Mouse (Mus musculus): ENCODE measurements around the gene Cers4.

The Cers4 gene

DNA sequence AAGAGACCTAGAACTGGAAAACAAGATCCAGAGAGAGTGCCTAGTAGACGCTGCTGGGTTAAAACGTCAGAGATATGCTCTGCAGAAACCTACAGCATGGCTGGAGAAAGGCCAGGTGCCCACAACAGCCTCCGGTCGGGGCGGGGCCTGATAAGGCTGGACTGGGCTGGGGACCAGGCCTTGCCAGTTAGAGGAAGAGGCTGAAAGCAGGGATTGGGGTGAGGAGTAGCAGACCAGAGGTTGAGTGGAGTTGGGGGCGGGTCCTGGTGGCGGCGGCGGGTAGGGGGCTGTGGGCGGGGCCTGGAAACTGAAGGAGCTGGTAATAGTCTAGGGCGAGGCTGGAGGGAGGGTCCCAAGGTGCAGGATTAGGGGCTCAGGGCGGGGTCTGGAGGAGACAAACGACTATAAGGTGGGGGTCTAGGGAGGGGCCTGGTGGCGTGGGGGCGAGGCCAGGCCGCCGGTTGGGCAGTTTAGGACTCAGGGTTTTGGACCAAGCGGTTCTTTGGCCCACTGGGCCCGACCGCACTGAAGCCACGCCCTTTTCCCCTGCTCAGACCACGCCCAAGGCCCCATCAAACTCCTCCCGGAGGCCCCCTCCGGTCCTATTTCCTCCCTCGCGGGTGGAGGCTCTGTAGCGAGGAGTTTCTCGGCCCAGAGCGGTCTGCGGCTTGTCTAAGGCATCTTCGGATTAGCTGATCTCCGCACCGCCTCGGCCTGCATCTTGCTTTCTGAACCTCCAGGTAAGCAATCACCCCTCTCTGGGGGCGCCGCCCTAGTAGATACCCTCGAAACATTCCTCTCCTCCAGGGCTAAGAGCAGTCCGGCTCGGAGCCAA lies at the start of gene Cers4:
Gene Cers4, plus strand, starts transcription at position 176 of the 835 bp plus-strand sequence.
- DNase-seq (ENCODE audit: low read depth, low spot score): peak; percentile 57

GRCm38 (mm10) chr8:4458165-4458564 lies 34.7 kb upstream of the Cers4 start:
- no peak for DNase-seq (ENCODE audit: low read depth, low spot score)

GRCm38 (mm10) chr8:4463061-4463460 lies 29.8 kb upstream of the Cers4 start:
- no peak for DNase-seq (ENCODE audit: low read depth, low spot score)

DNA sequence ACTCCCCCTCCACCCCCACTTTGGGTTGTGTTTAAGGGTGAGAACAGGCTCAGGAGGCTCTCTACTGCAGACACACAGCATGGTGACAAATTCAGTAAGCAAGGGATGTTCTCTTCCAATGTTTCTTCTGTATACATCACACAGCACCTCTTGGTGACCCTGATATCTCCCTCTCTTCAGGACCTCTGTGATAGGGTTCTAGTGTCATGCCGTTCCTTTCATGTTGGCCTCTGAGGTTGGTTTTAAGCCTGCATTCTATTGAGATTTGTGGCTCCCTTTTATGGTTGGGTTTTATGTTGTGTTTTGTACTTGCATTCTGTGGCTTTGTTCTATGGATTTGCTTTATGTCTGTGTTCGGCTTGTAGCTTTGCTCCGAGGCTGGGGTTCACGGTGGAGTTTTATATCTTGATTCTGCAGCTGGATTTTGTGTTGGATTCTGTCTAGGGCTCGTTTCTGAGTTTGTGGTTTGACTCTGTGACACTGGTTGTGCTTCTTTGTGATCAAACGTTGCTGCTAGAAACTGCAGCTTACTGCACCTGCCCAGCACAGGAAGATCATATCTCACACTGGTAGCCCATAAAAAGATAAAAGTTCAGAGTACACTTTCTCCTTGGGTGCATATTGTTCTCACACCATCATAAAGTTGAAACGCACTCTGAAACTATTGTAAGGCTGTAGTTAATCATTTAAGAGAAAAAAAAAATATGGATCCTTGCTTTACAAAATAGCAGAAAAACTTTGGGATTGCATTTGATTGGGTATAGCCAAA lies 18.2 kb upstream of the Cers4 start:
- DNase-seq (ENCODE audit: low read depth, low spot score): no peak

- DNase-seq (ENCODE audit: low read depth, low spot score): no peak
Measured at GRCm38 (mm10) chr8:4481154-4481553, 11.7 kb upstream of the Cers4 start.

DNA sequence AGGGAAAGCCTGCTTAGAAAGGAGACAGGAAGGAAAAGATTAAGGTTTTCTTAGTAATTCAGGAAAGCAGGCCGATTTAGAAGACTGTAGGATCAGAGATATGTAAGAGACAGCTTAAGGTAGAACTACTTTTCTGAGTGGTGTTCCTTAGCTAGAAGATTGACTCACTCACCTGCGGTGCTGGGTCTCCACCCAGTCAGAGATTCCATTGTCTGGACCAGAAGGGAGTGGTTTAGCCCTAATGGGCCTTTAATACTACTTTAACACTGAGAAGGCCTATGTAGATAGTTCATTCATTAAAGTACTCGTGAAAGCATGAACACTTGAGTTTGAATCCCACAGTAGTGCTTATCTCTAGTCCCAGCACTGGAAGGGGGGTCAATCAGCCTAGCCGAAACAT lies 11.2 kb upstream of the Cers4 start:
- no peak for DNase-seq (ENCODE audit: low read depth, low spot score)

DNA sequence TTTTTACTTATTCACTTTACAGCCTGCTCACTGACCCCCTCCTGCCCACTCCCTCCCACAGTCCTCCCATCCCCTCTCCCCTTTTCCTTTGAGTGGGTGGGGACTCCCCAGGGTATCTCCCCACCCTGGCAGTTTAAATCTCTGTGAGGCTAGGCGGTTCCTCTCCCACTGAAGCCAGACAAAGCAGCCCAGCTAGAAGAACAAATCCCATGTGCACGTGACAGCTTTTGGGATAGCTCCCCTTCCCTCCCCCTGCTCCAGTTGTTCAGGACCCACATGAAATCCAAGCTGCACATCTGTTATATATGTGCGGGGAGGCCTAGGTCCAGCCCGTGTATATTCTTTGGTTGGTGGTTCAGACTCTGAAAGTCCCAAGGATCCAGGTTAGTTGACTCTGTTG lies 10.3 kb upstream of the Cers4 start:
- no peak for DNase-seq (ENCODE audit: low read depth, low spot score)

DNA sequence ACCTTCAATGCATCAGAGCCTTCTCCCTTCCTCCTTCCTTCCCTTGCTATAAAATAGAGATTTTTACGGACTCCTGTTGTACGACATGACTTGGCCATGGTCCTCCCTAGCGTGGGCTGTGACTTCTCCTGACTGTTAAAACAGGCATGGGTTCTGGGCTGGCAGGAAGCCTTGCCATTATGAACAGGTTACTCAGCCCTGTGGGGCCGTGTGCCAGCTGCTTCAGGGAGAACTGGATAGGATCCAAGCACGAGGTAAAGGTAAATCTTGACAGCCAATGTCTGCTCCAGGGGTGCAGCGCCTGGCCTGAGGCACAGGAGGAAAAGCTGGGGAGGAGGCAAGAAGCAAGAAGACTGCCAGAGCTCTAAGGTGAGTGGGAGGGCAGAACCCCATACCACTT lies 9.5 kb upstream of the Cers4 start:
- DNase-seq (ENCODE audit: low read depth, low spot score): no peak

GRCm38 (mm10) chr8:4493686-4494440 lies 1.0 kb downstream of the Cers4 start:
- DNase-seq (ENCODE audit: low read depth, low spot score): peak; percentile 4

DNA sequence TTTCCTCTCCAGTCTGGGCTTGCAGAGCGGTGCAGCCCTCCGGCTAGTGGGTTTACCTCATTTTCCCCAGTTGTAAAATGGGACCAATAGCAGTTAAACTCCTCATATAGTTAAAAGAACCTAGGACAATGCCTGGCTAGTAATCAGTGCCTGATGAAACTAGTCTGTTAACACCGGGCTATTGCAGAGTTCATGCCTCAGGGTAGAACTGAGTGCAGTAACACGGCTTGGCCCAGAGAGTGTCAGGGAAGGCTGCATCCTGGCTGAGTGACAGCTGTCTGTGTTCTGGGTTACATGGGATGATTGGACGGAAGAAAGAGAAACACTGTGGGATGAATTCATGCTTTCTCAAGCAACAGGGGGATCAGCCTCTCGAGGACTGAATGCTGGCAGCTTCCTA lies 3.1 kb downstream of the Cers4 start:
- DNase-seq (ENCODE audit: low read depth, low spot score): no peak

- DNase-seq (ENCODE audit: low read depth, low spot score): no peak
Measured at GRCm38 (mm10) chr8:4497610-4498009, 4.8 kb downstream of the Cers4 start.

- DNase-seq (ENCODE audit: low read depth, low spot score): no peak
Measured at GRCm38 (mm10) chr8:4505364-4505763, 12.5 kb downstream of the Cers4 start.

- no peak for DNase-seq (ENCODE audit: low read depth, low spot score)
Measured at GRCm38 (mm10) chr8:4507527-4507926, 14.7 kb downstream of the Cers4 start.

GRCm38 (mm10) chr8:4510824-4511223 lies 18.0 kb downstream of the Cers4 start:
- no peak for DNase-seq (ENCODE audit: low read depth, low spot score)

GRCm38 (mm10) chr8:4511429-4512115 lies 18.7 kb downstream of the Cers4 start:
- no peak for DNase-seq (ENCODE audit: low read depth, low spot score)

GRCm38 (mm10) chr8:4512116-4512495 lies 19.3 kb downstream of the Cers4 start:
- DNase-seq (ENCODE audit: low read depth, low spot score): no peak

DNA sequence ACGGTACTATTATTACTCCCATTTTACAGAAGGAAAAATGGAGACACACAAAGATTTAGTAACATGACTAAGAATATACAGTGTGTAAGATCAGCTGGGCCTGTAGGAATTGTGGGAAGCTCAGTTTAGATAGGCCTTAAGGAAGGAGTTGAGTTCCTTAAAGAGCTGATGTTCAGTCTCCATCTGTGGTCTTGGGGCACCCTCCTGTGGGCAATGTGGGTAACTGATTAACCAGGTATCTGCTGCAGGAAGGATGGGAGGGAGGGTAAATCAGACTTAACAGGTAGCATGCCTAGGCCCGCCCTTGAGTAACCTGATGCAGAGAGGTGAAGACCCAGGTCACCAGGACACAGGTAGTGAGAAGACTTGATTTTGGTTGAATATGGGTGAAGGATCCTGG lies 23.3 kb downstream of the Cers4 start:
- no peak for DNase-seq (ENCODE audit: low read depth, low spot score)

GRCm38 (mm10) chr8:4521472-4521871 lies 28.6 kb downstream of the Cers4 start:
- no peak for DNase-seq (ENCODE audit: low read depth, low spot score)

- no peak for DNase-seq (ENCODE audit: low read depth, low spot score)
Measured at GRCm38 (mm10) chr8:4523525-4523924, 30.7 kb downstream of the Cers4 start.

Measured in embryo, embryonic 11.5 days (tissue).